Mouse (Mus musculus) heart, embryonic 13.5 days (tissue): ENCODE results near the gene Aco2. TPM values are rescaled to one million over a fixed set of nuclear protein-coding genes. Genes with fewer than 3 reads are reported as not detected.

Experiments used
- ATAC-seq: fragments of 200-750 bp; cut with Nextera tagmentation; 2 replicates; pipeline ENCODE4 v1.8.0; 2017; ENCODE audit warnings: moderate TSS enrichment; ENCODE audit not compliant: insufficient number of reproducible peaks, low FRiP score, low TSS enrichment; ENCODE audit errors: extremely low read depth
- H3K27ac ChIP-seq: fragments of 300-500 bp; sonication (generic); replicated peaks from 2 replicates; pipeline ENCODE4 v1.5.1; 2015; ENCODE audit warnings: moderate library complexity, mild to moderate bottlenecking, inconsistent platforms
- H3K27me3 ChIP-seq: fragments of 300-500 bp; sonication (generic); replicated peaks from 2 replicates; pipeline ENCODE4 v1.6.1; 2015; ENCODE audit warnings: mild to moderate bottlenecking, inconsistent platforms
- H3K36me3 ChIP-seq: fragments of 300-500 bp; sonication (generic); 2 replicates; pipeline ENCODE4 v1.6.1; 2015; ENCODE audit warnings: mild to moderate bottlenecking, inconsistent platforms
- H3K4me1 ChIP-seq: fragments of 300-500 bp; sonication (generic); 2 replicates; pipeline ENCODE4 v1.6.1; 2015; ENCODE audit warnings: inconsistent platforms
- H3K4me2 ChIP-seq: fragments of 300-500 bp; sonication (generic); 2 replicates; pipeline ENCODE4 v1.6.1; 2015; ENCODE audit warnings: inconsistent platforms, mild to moderate bottlenecking, moderate library complexity
- H3K4me3 ChIP-seq: fragments of 300-500 bp; sonication (generic); 2 replicates; pipeline ENCODE4 v1.5.1; 2015; ENCODE audit warnings: moderate library complexity, mild to moderate bottlenecking, inconsistent platforms
- H3K9ac ChIP-seq: fragments of 300-500 bp; sonication (generic); 2 replicates; pipeline ENCODE4 v1.6.1; 2015; ENCODE audit warnings: inconsistent platforms, mild to moderate bottlenecking, moderate library complexity
- H3K9me3 ChIP-seq: fragments of 300-500 bp; sonication (generic); 2 replicates; pipeline ENCODE4 v1.6.1; 2016; ENCODE audit warnings: inconsistent platforms
- WGBS: fragments of 180-500 bp; shearing (Covaris S2); methylation state at CpG from one replicate; pipeline ENCODE4 v1.1.7; 2015; ENCODE audit warnings: mixed read lengths; 5-methylcytosine and 5-hydroxymethylcytosine counted together
- polyA plus RNA-seq: library from polyadenylated mRNA; unstranded; fragments of >200 nt; fragmentation: Nextera tagmentation; extraction: Ambion mirVana; gene quantifications from 2 replicates; pipeline ENCODE4 v1.2.1, GENCODE M21; 2015

Gene Aco2
- polyA plus RNA-seq, 1 experiment from 2014 or later = 486 TPM

GRCm38 (mm10) chr15:81847161-81847560 lies 24.9 kb upstream of the Aco2 start:
- ATAC-seq = no peak
- Histone ChIP-seq H3K4me2 (no peak overlapping the region), H3K4me1 (peaks cover 14% of the 10 kb centered on the region), H3K27ac (no peak overlapping the region), H3K4me3 (no peak overlapping the region), H3K27me3 (no peaks in the 10 kb centered on the region), H3K9me3 (no peaks in the 10 kb centered on the region), H3K9ac (no peak overlapping the region), H3K36me3 (peaks cover 53% of the 10 kb centered on the region)
- 86% methylated on average over 4 of the region's 4 CpGs for WGBS

- Histone ChIP-seq H3K4me3 (no peak overlapping the region), H3K4me2 (no peak overlapping the region), H3K27ac (no peak overlapping the region), H3K9me3 (no peaks in the 10 kb centered on the region), H3K27me3 (no peaks in the 10 kb centered on the region), H3K4me1 (peaks cover 14% of the 10 kb centered on the region), H3K36me3 (peaks cover 60% of the 10 kb centered on the region), H3K9ac (no peak overlapping the region)
- no peak for ATAC-seq
- WGBS = 82% methylated on average over 5 of the region's 5 CpGs
These were observed 24.2 kb upstream of the Aco2 start for GRCm38 (mm10) chr15:81847861-81848260.

GRCm38 (mm10) chr15:81848301-81848700 lies 23.8 kb upstream of the Aco2 start:
- H3K4me1 ChIP-seq = peaks cover 14% of the 10 kb centered on the region
- peaks cover 64% of the 10 kb centered on the region for H3K36me3 ChIP-seq
- no peaks in the 10 kb centered on the region for H3K9me3 ChIP-seq
- H3K4me2 ChIP-seq = no peak overlapping the region
- no peak overlapping the region for H3K27ac ChIP-seq
- H3K9ac ChIP-seq = no peak overlapping the region
- no peak overlapping the region for H3K4me3 ChIP-seq
- 37% methylated on average over 7 of the region's 7 CpGs for WGBS
- H3K27me3 ChIP-seq = no peaks in the 10 kb centered on the region
- no peak for ATAC-seq

- no peak overlapping the region for H3K4me3 ChIP-seq
- WGBS = 78% methylated on average over 9 of the region's 9 CpGs
- peaks cover 72% of the 10 kb centered on the region for H3K36me3 ChIP-seq
- H3K27me3 ChIP-seq = no peaks in the 10 kb centered on the region
- no peak for ATAC-seq
- no peaks in the 10 kb centered on the region for H3K9me3 ChIP-seq
- no peak overlapping the region for H3K27ac ChIP-seq
- H3K4me1 ChIP-seq = peaks cover 14% of the 10 kb centered on the region
- no peak overlapping the region for H3K9ac ChIP-seq
- no peak overlapping the region for H3K4me2 ChIP-seq
These were observed 23.0 kb upstream of the Aco2 start for GRCm38 (mm10) chr15:81849104-81849503.

GRCm38 (mm10) chr15:81850718-81851117 lies 21.4 kb upstream of the Aco2 start:
- Histone ChIP-seq H3K9ac (no peak overlapping the region), H3K4me3 (no peak overlapping the region), H3K27ac (no peak overlapping the region), H3K4me1 (peaks cover 23% of the 10 kb centered on the region), H3K27me3 (no peaks in the 10 kb centered on the region), H3K36me3 (peaks cover 78% of the 10 kb centered on the region), H3K9me3 (no peaks in the 10 kb centered on the region), H3K4me2 (no peak overlapping the region)
- 83% methylated on average over 14 of the region's 14 CpGs for WGBS
- no peak for ATAC-seq

GRCm38 (mm10) chr15:81851375-81851774 lies 20.7 kb upstream of the Aco2 start:
- 95% methylated on average over 15 of the region's 15 CpGs for WGBS
- Histone ChIP-seq H3K4me1 (peaks cover 21% of the 10 kb centered on the region), H3K27me3 (no peaks in the 10 kb centered on the region), H3K4me2 (no peak overlapping the region), H3K4me3 (no peak overlapping the region), H3K36me3 (peaks cover 78% of the 10 kb centered on the region), H3K27ac (no peak overlapping the region), H3K9me3 (no peaks in the 10 kb centered on the region), H3K9ac (no peak overlapping the region)
- no peak for ATAC-seq

- peaks cover 68% of the 10 kb centered on the region for H3K36me3 ChIP-seq
- whole genome bisulfite sequencing = 74% methylated on average over 9 of the region's 9 CpGs
- H3K4me1 ChIP-seq = peaks cover 26% of the 10 kb centered on the region
- no peak overlapping the region for H3K9ac ChIP-seq
- no peak for ATAC-seq
- no peak overlapping the region for H3K4me3 ChIP-seq
- no peaks in the 10 kb centered on the region for H3K27me3 ChIP-seq
- no peak overlapping the region for H3K4me2 ChIP-seq
- H3K9me3 ChIP-seq = no peaks in the 10 kb centered on the region
- no peak overlapping the region for H3K27ac ChIP-seq
These were observed 19.6 kb upstream of the Aco2 start for GRCm38 (mm10) chr15:81852411-81853000.

- Histone ChIP-seq H3K9ac (peak overlapping the region; percentile 24; the same call in 1 of the 2 replicates), H3K4me2 (no peak overlapping the region), H3K27ac (no peak overlapping the region), H3K36me3 (peaks cover 62% of the 10 kb centered on the region), H3K4me1 (peaks cover 26% of the 10 kb centered on the region), H3K9me3 (no peaks in the 10 kb centered on the region), H3K4me3 (no peak overlapping the region), H3K27me3 (no peaks in the 10 kb centered on the region)
- 84% methylated on average over 7 of the region's 7 CpGs for WGBS
- no peak for ATAC-seq
These were observed 19.0 kb upstream of the Aco2 start for GRCm38 (mm10) chr15:81853081-81853480.

GRCm38 (mm10) chr15:81856030-81856790 lies 15.9 kb upstream of the Aco2 start:
- under 1% methylated on average over 28 of the region's 28 CpGs for WGBS
- Histone ChIP-seq H3K9me3 (no peaks in the 10 kb centered on the region), H3K4me3 (peak overlapping the region; percentile 83), H3K27me3 (no peaks in the 10 kb centered on the region), H3K9ac (peak overlapping the region; percentile 92), H3K4me2 (peak overlapping the region; percentile 89), H3K27ac (peak overlapping the region; percentile 98), H3K4me1 (peaks cover 34% of the 10 kb centered on the region), H3K36me3 (peaks cover 34% of the 10 kb centered on the region)
- ATAC-seq = peak; percentile 83

- no peak for ATAC-seq
- no peaks in the 10 kb centered on the region for H3K9me3 ChIP-seq
These were observed 15.0 kb upstream of the Aco2 start for GRCm38 (mm10) chr15:81856938-81857723.

GRCm38 (mm10) chr15:81857724-81858116 lies 14.4 kb upstream of the Aco2 start:
- Histone ChIP-seq H3K4me1 (peaks cover 34% of the 10 kb centered on the region), H3K4me3 (peak overlapping the region; percentile 83), H3K9ac (peak overlapping the region; percentile 92), H3K27ac (peak overlapping the region; percentile 98), H3K27me3 (no peaks in the 10 kb centered on the region), H3K9me3 (no peaks in the 10 kb centered on the region), H3K4me2 (peak overlapping the region; percentile 89), H3K36me3 (peaks cover 19% of the 10 kb centered on the region)
- no peak for ATAC-seq
- under 1% methylated on average over 33 of the region's 33 CpGs for WGBS

More at GRCm38 (mm10) chr15:81856938-81857723, 15.0 kb upstream of the Aco2 start:
- Histone ChIP-seq H3K4me3 (peak overlapping the region; percentile 83), H3K36me3 (peaks cover 25% of the 10 kb centered on the region), H3K4me1 (peaks cover 34% of the 10 kb centered on the region), H3K9ac (peak overlapping the region; percentile 92), H3K27ac (peak overlapping the region; percentile 98), H3K4me2 (peak overlapping the region; percentile 89), H3K27me3 (no peaks in the 10 kb centered on the region)
- under 1% methylated on average over 14 of the region's 14 CpGs for WGBS
